Mouse (Mus musculus): Measurements from ENCODE around the gene Ank. TPM values are rescaled to one million over a fixed set of nuclear protein-coding genes. Genes with fewer than 3 reads are reported as not detected.

Gene Ank
- polyA plus RNA-seq, 1 experiment from 2014 or later = 14.7 TPM

Small RNA genes within 50 kb of the gene (microRNA-seq; reads per million reads assigned to microRNA genes)
- gene Mir7117 = not detected

Other genes starting within 250 kb of the Ank start
- 26.2 and 27.4 TPM in 2 replicates for gene Otulin, start 164.0 kb downstream of the Ank start, polyA plus RNA-seq (2016; fragmentation: Nextera tagmentation; extraction: Ambion mirVana)
- gene Otulinl, start 214.9 kb downstream of the Ank start, polyA plus RNA-seq (2016; fragmentation: Nextera tagmentation; extraction: Ambion mirVana) = 3.5 and 3.6 TPM in 2 replicates

All from heart, embryonic 12.5 days (tissue).